Mouse (Mus musculus): ENCODE measurements around the gene Mier1. TPM values are rescaled to one million over a fixed set of nuclear protein-coding genes. Genes with fewer than 3 reads are reported as not detected.

Mier1 gene
- 88.5 TPM for polyA plus RNA-seq (2017; shearing (Covaris generic))

GRCm38 (mm10) chr4:103114184-103115111 lies at the start of gene Mier1, which contains the start of gene Wdr78:
Gene Mier1, plus strand, starts transcription at chr4:103114390.
Gene Wdr78, minus strand, starts transcription at chr4:103114555.

Other genes with a start within 250 kb of the Mier1 start
- not detected for gene Tctex1d1, start 135.8 kb upstream of the Mier1 start, polyA plus RNA-seq (2017; shearing (Covaris generic))
- not detected for gene Insl5, start 87.5 kb upstream of the Mier1 start, polyA plus RNA-seq (2017; shearing (Covaris generic))
- gene Wdr78, start 165 bp downstream of the Mier1 start, polyA plus RNA-seq (2017; shearing (Covaris generic)): 3.3 TPM
- gene Slc35d1, start 100.8 kb downstream of the Mier1 start, polyA plus RNA-seq (2017; shearing (Covaris generic)): 33.6 TPM
- not detected for gene 4921539E11Rik, start 176.5 kb downstream of the Mier1 start, polyA plus RNA-seq (2017; shearing (Covaris generic))
- 36.6 TPM for gene Oma1, start 199.4 kb downstream of the Mier1 start, polyA plus RNA-seq (2017; shearing (Covaris generic))